Mouse (Mus musculus): ENCODE measurements around the gene Mrpl3.
"Not testable (repeated sequence)": the region's sequence is repeated elsewhere in the genome, so short reads cannot be mapped to it uniquely, and the experiment has no call there.

The Mrpl3 gene

DNA sequence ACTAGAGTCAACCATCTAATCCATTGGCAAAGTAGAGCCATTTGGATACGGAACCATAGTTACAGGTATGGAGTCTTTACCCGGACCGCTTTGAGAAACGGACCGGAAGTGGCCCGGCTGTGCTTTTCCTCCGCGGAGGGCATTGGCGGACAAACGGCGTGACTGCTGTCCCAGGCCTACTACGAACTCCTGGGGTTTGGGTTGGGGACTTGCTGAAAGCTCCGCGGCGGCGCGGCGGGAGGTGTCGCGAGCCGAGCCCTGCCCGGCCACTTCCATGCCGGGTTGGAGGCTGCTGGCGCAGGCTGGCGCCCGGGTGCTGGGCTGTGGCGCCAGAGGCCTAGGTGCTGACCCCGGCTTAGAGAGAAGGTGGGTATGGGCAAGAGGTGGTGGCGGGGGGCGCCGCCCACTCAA lies at the start of gene Mrpl3:
Gene Mrpl3, plus strand, starts transcription at position 93 of the 411 bp plus-strand sequence.
- peak; percentile 68 to 84 for DNase-seq (ENCODE audit: low spot score in 2 of 2)

- DNase-seq (ENCODE audit: low spot score in 2 of 2): no peak
These were observed 42.3 kb upstream of the Mrpl3 start for GRCm38 (mm10) chr9:105010721-105011120.

DNA sequence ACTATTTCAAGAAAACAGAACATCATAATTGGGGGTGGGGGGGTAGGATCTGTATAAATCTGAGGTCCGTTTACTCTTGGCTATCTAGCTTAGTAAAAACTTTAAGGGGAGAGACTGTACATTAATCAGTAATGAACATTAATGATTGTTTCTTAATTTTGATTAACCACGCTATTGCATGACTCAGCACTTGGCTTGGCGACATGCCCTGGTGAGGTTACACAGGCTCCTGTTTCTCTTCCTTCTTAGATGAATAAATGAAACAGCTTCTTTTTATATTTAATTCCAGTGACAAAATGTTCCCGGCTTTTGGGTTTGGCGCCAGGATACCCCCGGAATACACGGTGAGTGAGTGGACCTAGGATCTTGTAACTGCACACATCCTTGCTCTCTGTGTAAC lies 34.9 kb upstream of the Mrpl3 start:
- DNase-seq (ENCODE audit: low spot score in 2 of 2): no peak

DNA sequence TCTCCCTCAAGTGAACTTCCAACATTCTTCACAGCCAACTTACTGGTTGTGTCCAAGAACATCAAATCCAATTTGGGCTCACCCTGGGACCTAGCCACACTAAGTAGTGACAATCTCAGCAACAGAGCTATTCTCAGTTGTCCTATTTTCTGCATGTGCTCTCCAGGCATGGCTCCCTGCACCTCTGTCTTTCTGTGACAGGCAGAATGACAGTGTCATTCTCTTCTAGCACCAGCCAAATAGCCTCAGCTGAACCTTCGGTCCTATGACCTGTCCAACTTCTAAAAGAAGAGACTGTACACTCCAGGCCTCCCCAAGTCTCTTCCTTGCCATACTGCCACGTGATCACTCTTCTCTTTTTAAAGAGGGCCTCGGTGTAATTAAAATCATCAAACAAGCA lies 24.7 kb upstream of the Mrpl3 start:
- DNase-seq (ENCODE audit: low spot score in 2 of 2): no peak

GRCm38 (mm10) chr9:105032572-105032971 lies 20.5 kb upstream of the Mrpl3 start:
- DNase-seq (ENCODE audit: low spot score in 2 of 2): no peak

GRCm38 (mm10) chr9:105033641-105034040 lies 19.4 kb upstream of the Mrpl3 start:
- DNase-seq (ENCODE audit: low spot score in 2 of 2): no peak

- no peak for DNase-seq (ENCODE audit: low spot score in 2 of 2)
These were observed 15.2 kb upstream of the Mrpl3 start for GRCm38 (mm10) chr9:105037847-105038246.

- no peak for DNase-seq (ENCODE audit: low spot score in 2 of 2)
These were observed 7.0 kb upstream of the Mrpl3 start for GRCm38 (mm10) chr9:105046014-105046413.

- DNase-seq (ENCODE audit: low spot score in 2 of 2): no peak
These were observed 4.7 kb upstream of the Mrpl3 start for GRCm38 (mm10) chr9:105048351-105048750.

DNA sequence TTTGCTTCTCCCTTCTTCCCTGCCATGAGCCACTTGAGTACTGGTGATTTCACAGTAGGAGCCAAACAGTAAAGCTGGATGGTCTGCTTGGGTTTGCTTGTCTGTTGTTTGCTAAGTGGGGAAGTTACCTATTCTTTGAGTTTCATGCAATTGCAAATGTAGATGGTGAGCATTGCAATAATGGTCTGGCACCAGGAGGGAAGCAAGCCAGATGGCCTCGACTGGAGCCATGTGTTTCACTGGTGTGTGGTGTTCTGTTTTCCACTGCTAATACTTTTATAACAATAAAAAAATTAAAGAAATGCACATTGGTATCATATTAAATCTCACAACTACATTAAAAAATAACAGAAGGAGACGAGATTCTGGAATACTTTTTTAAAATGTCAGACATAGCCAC lies 3.4 kb upstream of the Mrpl3 start:
- DNase-seq (ENCODE audit: low spot score in 2 of 2): no peak

DNA sequence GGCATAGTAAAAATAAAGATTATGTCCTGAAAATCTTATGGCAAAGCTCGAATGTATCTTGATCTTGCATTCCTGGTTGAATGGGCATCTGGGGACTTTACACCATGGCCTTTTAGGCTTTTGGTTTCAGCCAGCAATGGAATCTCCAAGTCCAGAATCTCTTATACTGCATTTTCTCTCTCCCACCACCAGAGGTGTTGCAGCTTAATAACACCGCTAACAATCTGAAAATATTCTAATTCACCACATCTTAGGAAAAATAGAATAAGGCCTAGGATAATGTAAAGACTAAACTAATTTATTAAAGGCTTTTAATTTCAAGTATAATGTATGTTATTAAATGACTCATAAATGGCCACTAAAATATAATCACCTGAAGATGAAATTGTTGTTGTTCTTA lies 2.8 kb upstream of the Mrpl3 start:
- no peak for DNase-seq (ENCODE audit: low spot score in 2 of 2)

GRCm38 (mm10) chr9:105053812-105054211 lies 773 bp downstream of the Mrpl3 start:
- no peak for DNase-seq (ENCODE audit: low spot score in 2 of 2)

GRCm38 (mm10) chr9:105069106-105069505 lies 16.1 kb downstream of the Mrpl3 start:
- DNase-seq (ENCODE audit: low spot score in 2 of 2): no peak

DNA sequence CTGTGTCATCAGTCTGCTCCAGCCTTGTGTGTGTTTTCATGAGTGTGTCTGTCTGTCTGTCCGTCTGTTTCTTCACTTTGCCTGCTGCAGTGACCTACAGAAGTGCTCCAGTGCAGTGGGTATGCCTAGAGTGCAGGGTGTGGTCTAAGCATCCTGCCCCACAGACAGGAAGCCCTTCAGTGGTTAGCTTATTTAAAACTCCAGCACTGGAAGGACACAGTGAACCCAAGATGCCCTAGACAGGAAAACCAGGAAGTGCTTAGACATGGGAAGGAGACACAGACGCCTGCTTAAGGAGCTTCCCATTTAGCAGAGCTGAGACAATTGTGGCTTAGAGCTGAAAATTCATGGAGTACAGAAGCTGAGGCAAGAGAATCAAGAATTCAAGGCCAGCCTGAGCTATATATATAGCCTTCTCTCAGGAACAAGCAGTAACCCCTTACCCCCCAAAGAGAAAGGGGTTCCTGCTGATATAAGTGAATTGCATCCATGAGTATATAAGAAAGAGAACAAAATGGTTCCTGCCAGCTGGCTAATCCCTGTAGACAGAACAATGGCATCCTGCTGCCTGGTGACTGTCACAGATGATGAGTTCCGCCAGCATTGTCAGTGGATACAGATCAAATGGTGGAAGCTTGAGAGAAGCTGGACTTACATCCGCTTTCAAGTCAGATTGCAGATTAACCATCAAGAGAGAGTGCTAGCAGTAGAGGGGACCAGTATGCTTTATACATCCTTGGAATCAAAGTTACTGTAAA lies 20.1 kb downstream of the Mrpl3 start:
- DNase-seq (ENCODE audit: low spot score in 2 of 2): no peak

DNA sequence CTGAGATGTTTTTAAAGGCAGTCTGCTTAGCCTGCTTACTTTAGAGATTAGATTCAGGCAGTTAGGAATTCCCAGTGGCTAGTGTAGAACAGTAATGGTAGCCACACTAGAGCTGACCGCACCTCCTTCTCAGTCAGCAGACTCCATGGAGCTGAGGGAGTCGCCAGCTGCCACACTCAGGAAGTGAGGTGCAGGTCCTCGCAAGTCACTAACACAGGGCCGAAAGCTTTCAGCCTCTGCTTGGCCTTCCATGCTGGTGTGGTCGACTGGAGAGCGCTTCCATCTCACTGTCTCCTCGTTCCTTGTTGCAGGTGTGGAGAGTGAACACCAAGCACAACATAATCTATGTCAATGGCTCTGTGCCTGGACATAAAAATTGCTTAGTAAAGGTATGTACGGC lies 21.8 kb downstream of the Mrpl3 start:
- no peak for DNase-seq (ENCODE audit: low spot score in 2 of 2)

DNA sequence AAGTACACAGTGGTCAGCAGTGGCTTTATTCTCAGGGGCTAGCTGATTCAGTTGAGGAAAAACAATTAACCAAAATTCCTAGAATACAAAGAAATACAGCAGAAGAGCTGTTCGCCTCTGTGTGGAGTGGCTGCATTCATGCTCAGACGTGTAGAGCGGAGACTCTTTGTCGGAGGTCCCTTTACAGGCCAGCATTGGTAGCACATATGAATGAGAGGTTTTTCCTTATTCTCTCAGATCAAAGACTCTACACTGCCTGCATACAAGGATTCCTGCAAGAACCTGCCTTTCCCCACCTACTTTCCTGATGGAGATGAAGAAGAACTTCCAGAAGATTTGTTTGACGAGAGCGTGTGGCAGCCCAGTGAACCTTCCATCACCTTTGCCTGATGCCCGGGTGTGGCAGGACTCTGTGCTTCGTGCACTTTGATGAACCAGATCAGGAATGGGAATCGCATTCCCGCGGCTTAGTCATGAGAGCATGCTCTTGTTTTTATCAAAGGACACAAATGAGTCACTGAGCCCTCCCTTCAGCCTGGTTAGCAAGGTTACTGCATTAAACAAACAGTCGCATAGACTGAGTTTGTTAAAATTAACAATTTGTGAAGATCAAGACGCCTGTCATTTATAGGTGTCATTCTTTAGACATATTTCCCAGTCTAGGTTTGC lies 23.9 kb downstream of the Mrpl3 start:
- DNase-seq (ENCODE audit: low spot score in 2 of 2): no peak

GRCm38 (mm10) chr9:105078460-105078859 lies 25.4 kb downstream of the Mrpl3 start:
- no peak for DNase-seq (ENCODE audit: low spot score in 2 of 2)

GRCm38 (mm10) chr9:105080246-105080645 lies 27.2 kb downstream of the Mrpl3 start:
- no peak for DNase-seq (ENCODE audit: low spot score in 2 of 2)

DNA sequence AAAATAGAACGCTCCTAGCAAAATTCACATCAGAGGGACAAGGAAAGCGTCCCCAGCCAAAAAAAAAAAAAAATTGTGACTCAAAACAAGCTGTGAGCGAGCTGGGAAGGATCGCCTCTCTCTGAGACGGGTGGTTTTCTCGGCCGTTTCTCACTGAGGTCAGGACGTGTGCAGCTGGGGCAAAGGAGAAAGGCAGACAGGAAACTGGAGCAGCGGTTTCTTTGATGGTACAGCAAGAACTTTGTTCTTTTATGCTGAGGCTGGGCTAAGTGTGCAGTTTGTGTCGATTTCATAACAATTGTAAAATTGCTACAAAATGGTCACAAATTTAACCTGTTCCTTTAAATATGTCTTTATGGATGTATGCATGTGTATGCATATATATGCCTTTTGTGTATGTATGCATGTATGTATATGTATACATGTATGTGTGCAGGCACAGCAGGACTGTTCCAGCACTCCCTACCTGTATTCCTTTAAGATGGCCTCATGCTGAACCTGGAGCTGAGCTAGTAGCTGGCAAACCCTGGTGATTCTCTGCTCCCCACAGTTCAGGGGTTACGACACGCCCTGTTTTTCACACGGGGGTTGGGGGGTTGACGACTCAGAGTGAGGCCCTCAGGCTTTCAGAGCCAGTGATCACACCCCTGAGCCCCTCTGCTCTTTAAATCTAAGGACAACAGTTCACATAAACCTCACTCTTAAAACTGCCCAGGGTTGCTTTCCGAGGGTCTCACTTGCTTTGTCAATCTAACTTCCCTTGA lies 48.0 kb downstream of the Mrpl3 start:
- DNase-seq (ENCODE audit: low spot score in 2 of 2): peak; percentile 68 to 69

- no peak for DNase-seq (ENCODE audit: low spot score in 2 of 2)
These were observed 48.9 kb downstream of the Mrpl3 start for GRCm38 (mm10) chr9:105101911-105102310.

- DNase-seq (ENCODE audit: low spot score in 2 of 2): no peak
These were observed 50.9 kb downstream of the Mrpl3 start for GRCm38 (mm10) chr9:105103893-105104292.

GRCm38 (mm10) chr9:105125206-105125605 lies 72.2 kb downstream of the Mrpl3 start:
- DNase-seq (ENCODE audit: low spot score in 2 of 2): not testable (repeated sequence)

Measured in thymus, postnatal 10 days (tissue).